Mouse (Mus musculus): Measurements from ENCODE around the gene Gli1.
"Not testable (repeated sequence)": the region's sequence is repeated elsewhere in the genome, so short reads cannot be mapped to it uniquely, and the experiment has no call there.

Gene Gli1

GRCm38 (mm10) chr10:127322178-127322577 lies 19.6 kb downstream of the Gli1 start:
- DNase-seq (ENCODE audit: low read depth), result peak; percentile 67

- DNase-seq (ENCODE audit: low read depth), result peak; percentile 74
Observed at GRCm38 (mm10) chr10:127321621-127322020, 20.2 kb downstream of the Gli1 start, which contains the start of gene Arhgap9. Arhgap9 (plus strand) TSS chr10:127321964.

GRCm38 (mm10) chr10:127319969-127320368 lies 21.8 kb downstream of the Gli1 start:
- no peak for DNase-seq (ENCODE audit: low read depth)

GRCm38 (mm10) chr10:127318009-127318408 lies 23.8 kb downstream of the Gli1 start:
- no peak for DNase-seq (ENCODE audit: low read depth)

GRCm38 (mm10) chr10:127317277-127317676 lies 24.5 kb downstream of the Gli1 start:
- no peak for DNase-seq (ENCODE audit: low read depth)

- DNase-seq (ENCODE audit: low read depth), result not testable (repeated sequence)
Observed at GRCm38 (mm10) chr10:127314950-127315349, 26.8 kb downstream of the Gli1 start.

- not testable (repeated sequence) for DNase-seq (ENCODE audit: low read depth)
Observed at GRCm38 (mm10) chr10:127313516-127313915, 28.3 kb downstream of the Gli1 start.

GRCm38 (mm10) chr10:127312858-127313257 lies 28.9 kb downstream of the Gli1 start:
- DNase-seq (ENCODE audit: low read depth), result no peak

GRCm38 (mm10) chr10:127312356-127312676 lies 29.5 kb downstream of the Gli1 start:
- peak; percentile 95 for DNase-seq (ENCODE audit: low read depth)

- peak; percentile 97 for DNase-seq (ENCODE audit: low read depth)
Observed at GRCm38 (mm10) chr10:127311476-127312355, 30.1 kb downstream of the Gli1 start, which contains the start of gene Mars. Mars (minus strand) TSS chr10:127311786.

GRCm38 (mm10) chr10:127310523-127311475 lies 31.0 kb downstream of the Gli1 start:
- peak; percentile 78 for DNase-seq (ENCODE audit: low read depth)

- not testable (repeated sequence) for DNase-seq (ENCODE audit: low read depth)
Observed at GRCm38 (mm10) chr10:127309167-127309566, 32.6 kb downstream of the Gli1 start.

GRCm38 (mm10) chr10:127303136-127303535 lies 38.6 kb downstream of the Gli1 start:
- no peak for DNase-seq (ENCODE audit: low read depth)

- DNase-seq (ENCODE audit: low read depth), result no peak
Observed at GRCm38 (mm10) chr10:127300361-127300760, 41.4 kb downstream of the Gli1 start.

GRCm38 (mm10) chr10:127297015-127297871 lies 44.5 kb downstream of the Gli1 start:
- no peak for DNase-seq (ENCODE audit: low read depth)

GRCm38 (mm10) chr10:127295986-127296794 lies 45.6 kb downstream of the Gli1 start:
- DNase-seq (ENCODE audit: low read depth), result no peak

GRCm38 (mm10) chr10:127294895-127295510 lies 46.8 kb downstream of the Gli1 start:
- DNase-seq (ENCODE audit: low read depth), result no peak

GRCm38 (mm10) chr10:127293590-127294113 lies 48.1 kb downstream of the Gli1 start:
- no peak for DNase-seq (ENCODE audit: low read depth)

GRCm38 (mm10) chr10:127292987-127293538 lies 48.7 kb downstream of the Gli1 start:
- DNase-seq (ENCODE audit: low read depth), result no peak
